Mouse (Mus musculus) monocyte, adult 2 months (primary cell): ENCODE measurements around the gene Smok3a.
"Not testable (repeated sequence)": the region's sequence is repeated elsewhere in the genome, so short reads cannot be mapped to it uniquely, and the experiment has no call there.

Experiments
- DNase-seq, 2 experiments: peaks; one replicate each; pipeline ENCODE4 v3.0.0; 2022; ENCODE audit warnings: low spot score in 2 of 2, low read depth in 1 of 2

Gene Smok3a

GRCm38 (mm10) chr5:138020961-138021479, at the start of gene Smok3a, which contains the start of gene Smok3b:
Gene Smok3a (plus strand): TSS chr5:138021261.
Gene Smok3b (plus strand): TSS chr5:138021429.
- DNase-seq, result not testable (repeated sequence)

- no peak for DNase-seq
Measured at GRCm38 (mm10) chr5:137973161-137973560, 47.9 kb upstream of the Smok3a start.

- no peak for DNase-seq
Measured at GRCm38 (mm10) chr5:137973738-137974137, 47.3 kb upstream of the Smok3a start.

GRCm38 (mm10) chr5:137974724-137975123, 46.3 kb upstream of the Smok3a start:
- DNase-seq, result no peak

DNA sequence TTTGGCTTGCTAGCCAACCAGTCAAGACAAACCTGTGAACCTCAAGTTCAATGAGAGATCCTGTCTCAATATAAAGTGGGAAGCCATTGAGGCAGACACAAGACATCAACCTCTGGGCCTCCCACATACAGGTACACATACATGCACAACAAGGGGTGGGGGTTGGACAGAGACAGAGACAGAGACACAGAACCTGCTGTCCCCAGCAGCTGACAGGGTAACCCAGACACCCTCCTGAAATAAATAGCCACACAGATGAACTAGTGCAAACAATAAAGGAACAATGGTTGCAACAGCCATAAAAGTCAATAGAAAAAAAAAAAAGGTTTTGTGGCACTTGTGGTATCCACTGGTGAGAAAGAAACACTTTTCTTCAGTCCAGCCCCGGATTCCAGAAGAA, 45.6 kb upstream of the Smok3a start:
- no peak for DNase-seq

GRCm38 (mm10) chr5:137977291-137977690, 43.8 kb upstream of the Smok3a start:
- no peak for DNase-seq

DNA sequence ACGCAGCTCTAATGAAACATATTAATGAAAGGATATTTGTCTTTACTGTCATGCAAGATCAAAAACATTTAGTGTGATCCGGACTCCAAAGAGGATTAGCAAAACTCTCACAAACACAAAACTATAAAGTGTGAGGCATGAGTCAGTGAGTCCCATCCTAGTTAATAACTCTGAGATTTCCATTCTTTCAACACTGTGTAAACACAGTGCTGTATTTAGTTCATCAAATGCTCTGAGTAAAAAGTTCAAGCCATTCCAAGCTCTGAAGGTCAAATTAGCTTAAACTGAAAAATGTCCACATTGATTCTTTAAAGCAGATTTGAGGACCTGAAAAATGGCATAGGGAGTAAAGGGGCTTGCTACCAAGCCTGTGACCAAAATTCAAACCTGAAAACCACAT, 42.0 kb upstream of the Smok3a start:
- no peak for DNase-seq

GRCm38 (mm10) chr5:137981300-137981699, 39.8 kb upstream of the Smok3a start, which contains the start of gene Azgp1:
Gene Azgp1 (plus strand): TSS chr5:137981520.
- no peak for DNase-seq

- no peak for DNase-seq
Measured at GRCm38 (mm10) chr5:137986351-137986750, 34.7 kb upstream of the Smok3a start.

DNA sequence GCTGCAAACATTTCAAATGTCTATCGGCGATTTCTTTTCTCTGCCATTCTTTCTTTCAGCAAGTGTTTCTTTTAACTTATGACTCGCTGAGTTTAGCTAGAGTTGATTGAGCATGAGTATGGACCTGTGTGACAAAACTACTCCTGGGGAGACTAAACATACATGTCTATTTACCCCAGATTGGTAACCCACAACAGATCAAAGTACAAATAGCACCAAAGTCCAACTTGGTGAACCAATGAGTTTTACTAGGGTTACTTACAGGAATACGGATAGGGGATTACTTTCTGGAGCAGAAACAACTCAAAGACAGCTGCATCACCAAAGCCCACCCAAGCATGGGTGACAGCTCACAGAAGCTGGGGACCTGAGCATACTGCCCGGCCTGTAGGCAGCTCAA, 11.6 kb upstream of the Smok3a start:
- no peak for DNase-seq

GRCm38 (mm10) chr5:138012382-138012781, 8.7 kb upstream of the Smok3a start:
- no peak for DNase-seq

DNA sequence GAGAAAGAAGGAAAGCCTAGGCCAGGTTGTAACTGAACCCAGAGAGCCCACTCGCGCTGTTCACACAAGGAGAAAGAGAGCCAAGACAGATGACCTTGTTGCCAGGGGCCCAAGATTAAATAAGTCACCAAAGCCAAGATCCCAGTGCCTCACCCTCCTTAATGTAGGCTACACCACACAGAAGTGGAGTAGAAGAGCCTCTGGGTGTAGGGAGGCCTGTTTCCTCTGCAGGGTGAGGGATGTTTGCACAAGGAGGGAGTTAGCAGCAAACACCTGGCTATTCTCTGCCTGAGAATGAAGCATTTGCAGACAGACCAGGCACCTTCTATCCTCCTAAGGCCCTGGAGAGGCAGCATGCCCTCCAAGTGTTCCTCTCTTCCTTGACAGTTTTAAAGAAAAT, 4.5 kb upstream of the Smok3a start:
- DNase-seq, result no peak

DNA sequence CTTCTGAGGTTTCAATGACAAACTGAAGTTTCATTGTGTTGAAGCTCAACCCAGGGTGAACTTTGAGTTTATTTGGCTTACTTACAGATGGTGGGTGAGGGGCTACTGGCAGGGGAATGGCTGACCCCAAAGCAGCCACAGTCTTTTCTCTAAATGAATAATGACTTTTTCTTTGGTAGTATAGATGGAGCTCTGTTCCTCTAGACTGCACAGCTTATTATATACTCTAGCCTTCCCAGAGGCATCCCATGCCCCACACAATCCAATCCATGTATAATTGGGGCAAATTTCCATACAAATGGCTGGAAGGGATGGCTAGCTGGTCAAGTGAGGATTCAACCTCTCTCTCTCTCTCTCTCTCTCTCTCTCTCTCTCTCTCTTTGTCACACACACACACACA, 4.1 kb upstream of the Smok3a start:
- DNase-seq, result no peak

- DNase-seq, result not testable (repeated sequence)
Measured at GRCm38 (mm10) chr5:138019577-138019976, 1.5 kb upstream of the Smok3a start.

DNA sequence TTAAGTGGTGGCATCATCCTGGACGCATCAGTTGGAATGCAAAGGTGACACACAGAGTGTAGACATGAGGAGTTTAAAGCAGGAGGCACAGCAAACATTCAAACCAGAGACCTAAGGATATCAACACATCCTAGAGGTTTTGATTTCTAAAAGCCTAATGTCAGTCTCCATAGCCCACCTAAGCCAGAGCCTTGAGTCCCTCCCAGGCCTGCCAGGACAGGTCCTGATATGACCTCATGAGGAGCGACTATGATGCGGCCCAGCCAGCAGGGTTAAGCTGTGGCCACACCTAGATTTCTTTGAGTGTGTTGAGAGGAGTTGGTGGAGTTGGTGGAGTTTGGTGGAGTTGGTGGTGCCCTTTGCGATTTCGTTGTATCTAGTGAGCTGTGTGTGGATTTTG, 31.8 kb downstream of the Smok3a start, which contains the start of gene Smok3c:
TSS of gene Smok3c (plus strand) at position 301 of the 400 bp plus-strand sequence.
- DNase-seq, result not testable (repeated sequence)

DNA sequence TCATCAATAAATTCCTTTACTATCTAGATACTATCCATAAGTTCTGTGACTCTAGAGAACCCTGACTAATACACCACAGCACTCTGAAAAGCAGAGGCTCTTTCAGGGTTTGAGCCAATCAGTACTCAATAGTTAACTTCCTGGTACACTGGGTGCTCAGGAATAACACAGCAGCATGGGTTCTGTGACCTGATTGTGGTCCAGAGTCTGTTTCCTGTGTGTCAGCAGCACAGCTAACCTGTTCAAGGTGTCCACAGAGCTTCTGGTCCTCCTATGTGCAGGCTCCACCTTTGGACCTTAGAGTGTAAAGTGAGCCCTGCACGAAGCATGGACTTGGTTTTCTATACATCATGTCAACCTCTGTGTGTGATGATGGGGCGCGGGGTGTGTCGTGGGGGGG, 52.7 kb downstream of the Smok3a start:
- no peak for DNase-seq

GRCm38 (mm10) chr5:138075684-138076083, 54.6 kb downstream of the Smok3a start:
- DNase-seq, result no peak

GRCm38 (mm10) chr5:138076148-138076547, 55.1 kb downstream of the Smok3a start:
- no peak for DNase-seq

GRCm38 (mm10) chr5:138080456-138080855, 59.4 kb downstream of the Smok3a start:
- DNase-seq, result no peak

DNA sequence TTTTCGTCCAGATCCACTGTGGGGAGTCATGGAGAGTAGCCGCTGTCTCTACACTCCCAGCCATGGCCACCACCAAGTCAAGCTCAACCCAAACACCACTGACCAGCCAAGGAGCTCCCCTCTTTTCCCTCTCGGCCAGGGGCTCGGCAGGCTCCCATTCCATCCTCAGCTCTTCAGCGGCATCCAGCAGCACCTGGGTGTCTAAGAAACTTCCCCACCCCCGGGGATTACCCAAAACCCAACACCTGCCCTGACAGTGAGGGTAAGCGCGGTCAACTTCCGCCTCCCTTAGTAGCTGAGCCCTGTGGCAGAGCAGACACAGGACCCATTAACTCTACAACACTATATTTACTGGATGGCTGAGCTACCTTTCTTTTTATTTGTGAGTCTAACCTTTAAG, 60.4 kb downstream of the Smok3a start:
- no peak for DNase-seq

DNA sequence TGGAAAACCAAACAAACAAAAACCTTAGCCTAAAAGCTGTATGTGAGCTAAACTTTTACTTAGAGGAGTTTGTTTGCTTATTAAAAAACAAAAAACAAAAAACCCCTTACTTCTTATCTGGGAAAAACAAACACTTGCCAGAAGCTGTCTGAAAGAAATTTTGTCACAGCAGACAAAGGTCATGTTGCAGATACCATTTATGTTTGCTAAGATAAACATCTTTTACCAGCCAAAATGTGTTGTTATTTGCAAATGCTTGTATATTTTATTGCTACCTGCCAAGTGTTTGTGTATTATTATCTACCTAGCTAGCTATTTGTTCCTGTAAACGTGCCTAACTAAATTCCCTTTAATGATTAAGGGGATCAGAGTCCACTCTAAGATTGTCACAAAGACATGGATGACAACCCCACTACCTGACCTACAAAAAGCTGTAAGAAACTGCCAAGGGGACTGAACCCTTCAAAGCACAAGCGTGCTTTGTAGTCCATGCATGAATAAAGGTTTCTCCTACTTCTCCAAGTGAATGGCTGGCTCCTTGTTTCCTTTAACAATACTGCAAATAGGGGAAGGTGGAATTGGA, 62.3 kb downstream of the Smok3a start:
- DNase-seq, result no peak

DNA sequence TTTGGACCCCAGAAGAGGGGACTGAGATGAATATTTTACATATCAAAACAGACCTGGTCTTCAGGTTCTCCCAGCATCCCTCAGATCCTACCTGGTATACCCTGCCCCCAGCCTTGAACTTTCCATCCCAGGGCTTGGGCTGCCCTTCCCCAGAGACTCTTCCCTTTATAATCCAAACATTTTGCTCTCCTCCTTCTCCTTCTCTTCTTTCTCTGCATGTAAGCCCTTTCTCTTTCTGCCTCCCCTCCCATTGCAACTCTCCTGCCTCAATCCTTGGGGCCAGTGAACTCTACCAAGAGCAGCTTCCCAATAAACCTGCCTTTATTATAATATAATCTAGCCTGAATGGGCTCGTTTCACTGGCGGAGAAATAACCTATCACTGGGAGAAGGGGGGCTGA, 62.9 kb downstream of the Smok3a start:
- no peak for DNase-seq
